Mouse (Mus musculus) heart, adult 18-20 months (tissue): ENCODE results near the gene Senp8. TPM values are rescaled to one million over a fixed set of nuclear protein-coding genes. Genes with fewer than 3 reads are reported as not detected.

Source experiments
- DNase-seq, 2 experiments: peaks; one replicate each; pipeline ENCODE4 v3.0.0; 2021 to 2022; ENCODE audit warnings: mixed read lengths in 1 of 2
- total RNA-seq, 2 experiments: library from RNA; stranded (reverse); gene quantifications; 2 replicates each; pipeline ENCODE4 v1.2.3; 2021

Senp8 gene
- total RNA-seq, 2 experiments from 2014 or later = 10.7 to 11.4 TPM

DNA sequence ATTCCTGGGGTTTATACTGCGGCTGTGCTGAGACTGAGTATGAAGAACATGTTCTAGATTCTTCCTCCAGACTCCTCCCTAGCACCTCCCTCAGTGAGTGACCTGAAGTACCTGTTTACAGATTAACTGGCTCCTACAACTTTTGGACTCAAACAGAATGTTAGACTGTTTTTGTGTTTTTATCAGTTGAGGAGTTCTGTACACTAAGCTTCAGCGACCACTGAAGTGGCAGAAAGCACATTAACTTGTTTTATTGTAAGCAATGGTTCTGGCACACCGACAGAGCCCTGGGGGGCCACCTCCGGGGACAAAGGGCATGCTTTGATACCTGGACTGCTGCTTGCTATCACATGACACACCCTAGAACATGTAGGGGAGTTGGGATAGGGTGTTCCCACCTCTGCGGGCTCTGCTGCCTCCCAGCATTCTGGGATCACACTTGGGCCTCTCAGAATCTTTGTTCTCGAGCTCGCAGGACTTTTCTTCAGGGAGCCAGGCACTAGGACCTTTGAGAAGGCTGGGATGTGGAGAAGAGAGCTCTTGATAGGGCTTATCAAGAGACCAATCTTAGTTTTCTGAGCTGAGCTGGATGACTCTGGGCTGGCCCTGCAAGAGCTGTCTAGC is 34.1 kb downstream of the Senp8 start:
- no peak for DNase-seq

DNA sequence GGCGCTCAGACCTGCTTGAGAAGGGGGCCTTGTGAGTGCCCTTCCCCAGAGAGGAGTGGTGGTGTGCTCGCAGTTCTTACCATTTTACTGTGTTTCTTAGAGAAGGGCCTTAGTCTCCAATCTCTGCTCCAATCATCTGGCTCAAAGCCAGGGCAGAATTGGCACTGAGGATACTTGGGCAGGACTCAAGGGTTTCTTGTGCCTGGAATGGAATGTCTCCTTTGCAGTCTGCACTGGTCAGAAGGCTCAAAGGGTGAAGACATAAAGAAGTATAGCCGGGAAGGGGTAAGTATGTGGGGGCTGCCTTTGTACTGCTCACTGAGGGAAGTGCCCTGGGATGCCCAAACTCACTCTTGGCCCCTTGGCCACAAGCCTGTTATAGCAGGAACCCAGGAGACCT is 41.3 kb downstream of the Senp8 start:
- no peak for DNase-seq

DNA sequence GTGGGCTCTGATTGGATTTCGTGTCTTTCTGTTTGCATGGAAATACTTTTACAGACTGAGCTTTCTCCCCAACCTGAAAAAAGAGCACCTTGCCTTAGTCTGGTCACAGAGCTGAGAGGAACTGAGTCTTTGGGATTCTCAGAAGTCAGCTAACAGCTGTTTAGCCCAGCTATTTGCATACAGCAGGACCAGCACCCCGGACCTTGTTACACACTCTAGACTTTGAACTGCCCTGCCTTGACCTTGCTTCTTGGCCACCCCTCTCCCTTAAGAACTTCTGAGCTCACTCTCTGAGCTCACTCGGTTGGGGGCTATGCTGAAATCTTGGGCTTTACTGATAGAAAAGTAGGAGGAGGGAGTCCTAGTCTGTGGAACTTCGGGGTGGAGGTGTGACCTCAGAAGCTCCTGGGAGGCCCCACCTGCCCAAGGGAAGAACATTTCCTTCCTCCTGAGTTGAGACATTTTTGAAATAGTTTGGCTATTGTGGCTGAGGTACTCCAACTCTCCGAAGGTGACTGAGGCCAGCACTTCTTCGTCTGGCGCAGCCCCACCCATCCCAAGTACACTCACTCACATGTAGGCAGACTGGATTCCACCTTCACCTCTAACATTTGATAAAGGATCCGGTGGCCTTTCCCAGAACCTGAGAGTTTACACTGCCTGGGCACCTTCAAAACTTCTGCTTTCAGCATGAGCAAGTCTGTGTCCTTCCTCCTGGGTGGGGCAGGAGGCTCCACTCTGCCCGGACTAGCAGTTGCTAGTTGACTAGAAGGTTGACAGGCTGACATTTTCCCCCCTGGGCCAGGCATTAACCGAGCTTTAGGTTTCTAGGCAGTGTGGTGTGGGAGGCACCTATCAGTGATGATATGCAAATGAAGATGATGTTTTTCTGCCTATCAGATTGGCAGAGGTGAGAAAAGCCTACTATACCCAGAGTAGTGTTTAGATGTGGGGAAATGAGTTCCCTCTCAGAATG is 43.4 kb downstream of the Senp8 start:
- no peak for DNase-seq

DNA sequence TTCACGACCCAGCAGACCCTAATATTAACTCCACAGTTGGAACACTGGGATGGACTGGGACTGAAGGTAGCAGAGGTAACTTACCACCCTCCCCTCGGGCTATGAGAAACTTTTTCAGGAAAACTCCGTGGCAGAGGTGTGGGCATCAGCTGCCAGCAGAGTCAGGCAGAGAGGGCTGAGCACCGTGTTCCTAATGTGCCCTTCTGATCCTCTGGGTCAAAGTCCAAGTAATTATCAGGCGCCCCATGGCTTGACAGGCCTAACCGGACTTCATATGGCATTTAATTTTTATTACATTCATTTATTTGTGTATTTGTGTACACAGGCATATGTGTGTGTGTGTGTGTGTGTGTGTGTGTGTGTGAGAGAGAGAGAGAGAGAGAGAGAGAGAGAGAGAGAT is 47.4 kb downstream of the Senp8 start:
- DNase-seq = no peak

DNA sequence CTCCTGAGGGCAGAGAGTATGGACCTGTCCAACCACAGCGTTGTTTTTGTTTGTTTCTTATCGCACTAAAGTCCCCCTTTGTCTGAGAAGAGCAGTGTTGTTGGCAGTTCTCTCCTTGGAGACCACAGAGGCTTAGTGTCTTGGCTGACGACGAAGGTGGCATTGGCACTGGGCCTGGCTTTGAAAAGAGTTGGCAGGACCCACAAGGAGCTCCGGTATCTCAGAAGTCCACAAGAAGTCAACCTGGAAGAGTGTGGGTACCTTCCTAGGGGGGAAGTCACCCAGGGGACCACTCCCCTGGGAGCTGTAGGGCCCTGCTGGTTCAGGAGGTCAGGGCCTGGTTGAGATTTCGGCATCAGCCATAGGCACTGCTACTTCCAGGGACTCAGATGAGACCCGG is 49.4 kb downstream of the Senp8 start:
- no peak for DNase-seq

DNA sequence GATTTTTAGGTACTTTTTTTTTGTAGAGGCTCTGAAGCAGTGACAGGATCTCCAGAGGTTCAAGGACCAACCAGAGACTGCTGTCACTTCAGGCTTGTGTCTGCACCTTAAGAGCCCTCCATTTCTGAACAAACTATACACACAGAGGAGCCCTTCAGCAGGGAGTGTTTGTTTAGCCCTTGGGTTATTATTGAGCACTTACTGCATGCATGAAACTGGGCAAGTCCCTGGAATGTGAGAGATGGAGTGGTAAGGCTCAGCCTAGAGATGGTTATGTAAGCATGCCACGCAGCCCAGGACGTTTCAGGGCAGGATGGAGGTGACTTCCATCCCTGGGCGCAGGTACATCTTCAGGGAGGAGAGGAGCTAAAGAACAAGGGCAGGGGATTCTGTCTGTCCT is 54.1 kb downstream of the Senp8 start:
- DNase-seq = no peak

DNA sequence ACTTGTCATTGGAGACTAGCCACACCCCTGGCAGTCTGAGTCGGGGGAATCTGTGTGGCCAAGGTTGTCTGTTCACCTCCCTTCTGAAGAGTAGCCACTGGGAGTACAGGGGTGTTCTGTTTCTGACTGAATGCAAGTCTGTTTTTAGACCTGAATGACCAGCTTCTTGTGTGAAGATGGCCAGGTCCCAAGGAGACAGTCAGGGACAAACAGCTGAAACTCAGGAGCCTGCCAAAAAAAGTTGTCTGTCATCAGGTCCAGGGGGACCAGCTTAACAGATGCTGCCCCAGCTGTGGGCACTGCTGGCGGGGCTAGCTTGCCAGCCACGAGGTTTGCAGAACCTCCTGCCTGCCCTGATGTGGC is 55.1 kb downstream of the Senp8 start:
- DNase-seq = peak in 1 of 2 experiments; percentile 12

DNA sequence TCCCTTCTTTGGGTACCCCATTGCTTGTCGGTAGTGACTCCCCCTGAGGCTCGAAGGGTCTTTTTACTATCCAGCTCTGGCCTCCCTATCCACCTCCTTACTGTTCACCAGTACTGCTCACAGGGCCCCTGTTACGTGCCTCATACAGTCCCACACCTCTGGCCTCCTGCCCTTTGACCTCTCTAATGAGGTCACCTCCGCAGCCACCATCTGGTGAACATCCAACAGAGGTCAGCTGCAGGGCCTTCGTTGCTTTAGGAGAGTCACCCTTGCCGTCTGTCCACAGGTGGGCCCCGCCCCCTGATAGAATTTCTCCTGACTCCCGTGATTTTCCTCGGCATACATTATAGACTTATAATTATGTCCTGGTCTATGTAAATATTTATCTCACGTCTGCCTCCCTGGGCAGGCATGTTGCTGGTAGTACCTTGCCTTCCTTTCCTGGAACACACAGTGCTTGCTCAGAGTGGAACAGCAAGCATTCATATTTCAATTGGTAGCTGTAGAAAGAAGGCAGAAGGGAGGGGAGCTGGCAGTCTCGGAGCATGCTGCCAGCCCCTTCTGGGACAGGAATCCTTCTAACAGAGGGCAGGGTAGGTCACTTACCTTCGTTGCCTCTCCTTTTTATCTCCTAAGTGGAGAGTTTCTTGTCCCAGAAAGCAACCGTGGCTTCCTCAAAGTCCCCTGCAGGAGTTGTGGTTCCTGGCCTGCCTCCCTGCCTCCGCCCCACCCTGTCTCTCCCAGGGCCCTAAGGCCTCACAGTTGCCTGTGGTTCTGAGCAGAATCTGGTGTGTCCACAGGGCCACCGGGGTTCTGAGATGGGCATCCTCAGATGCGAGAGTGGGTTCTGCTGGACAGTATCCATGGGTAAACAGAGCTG is 55.7 kb downstream of the Senp8 start:
- no peak for DNase-seq

DNA sequence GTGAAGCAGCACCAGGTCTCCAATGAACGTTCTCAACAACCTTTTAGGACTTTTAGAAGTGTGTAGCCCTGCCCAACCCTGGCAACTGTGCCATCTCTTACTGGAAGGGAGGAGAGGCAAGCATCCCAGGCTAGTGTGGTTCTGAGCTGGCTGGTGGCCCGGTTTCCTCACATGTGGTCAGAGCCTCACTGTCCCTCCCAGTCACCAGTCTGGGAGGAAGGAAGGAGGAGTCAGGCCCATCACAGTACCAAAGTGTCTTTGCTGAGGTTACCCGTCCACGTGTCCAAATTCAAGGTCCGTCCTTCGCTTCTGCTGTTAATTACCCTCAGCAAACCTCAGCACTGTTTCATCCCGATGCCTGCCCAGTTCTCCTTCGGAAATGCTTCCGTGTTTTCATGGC is 58.4 kb downstream of the Senp8 start:
- peak in 1 of 2 experiments; percentile 41 for DNase-seq

DNA sequence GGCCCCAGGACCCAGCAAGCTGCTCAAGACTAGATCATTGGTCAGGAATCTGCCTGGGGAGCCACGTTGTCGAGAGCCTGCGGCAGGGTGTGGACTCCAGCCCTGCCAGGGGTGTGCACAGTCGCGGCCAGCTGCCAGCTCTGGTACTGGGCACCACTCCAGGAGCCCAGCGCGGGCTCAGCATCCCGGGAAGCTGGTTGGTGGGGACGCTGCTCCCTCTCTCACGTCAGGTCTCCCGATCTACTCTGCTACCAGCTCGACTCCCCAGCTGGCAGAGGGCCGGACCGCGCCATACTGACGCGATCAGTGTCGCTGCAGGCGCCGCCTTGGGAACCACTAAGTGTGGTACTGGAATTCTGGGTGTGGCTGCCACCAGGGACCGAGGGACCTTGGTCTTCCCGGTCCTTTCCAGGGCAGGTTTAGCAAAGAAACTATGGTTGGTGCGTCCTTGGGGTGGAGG is 58.8 kb downstream of the Senp8 start:
- peak; percentile 85 to 87 for DNase-seq

DNA sequence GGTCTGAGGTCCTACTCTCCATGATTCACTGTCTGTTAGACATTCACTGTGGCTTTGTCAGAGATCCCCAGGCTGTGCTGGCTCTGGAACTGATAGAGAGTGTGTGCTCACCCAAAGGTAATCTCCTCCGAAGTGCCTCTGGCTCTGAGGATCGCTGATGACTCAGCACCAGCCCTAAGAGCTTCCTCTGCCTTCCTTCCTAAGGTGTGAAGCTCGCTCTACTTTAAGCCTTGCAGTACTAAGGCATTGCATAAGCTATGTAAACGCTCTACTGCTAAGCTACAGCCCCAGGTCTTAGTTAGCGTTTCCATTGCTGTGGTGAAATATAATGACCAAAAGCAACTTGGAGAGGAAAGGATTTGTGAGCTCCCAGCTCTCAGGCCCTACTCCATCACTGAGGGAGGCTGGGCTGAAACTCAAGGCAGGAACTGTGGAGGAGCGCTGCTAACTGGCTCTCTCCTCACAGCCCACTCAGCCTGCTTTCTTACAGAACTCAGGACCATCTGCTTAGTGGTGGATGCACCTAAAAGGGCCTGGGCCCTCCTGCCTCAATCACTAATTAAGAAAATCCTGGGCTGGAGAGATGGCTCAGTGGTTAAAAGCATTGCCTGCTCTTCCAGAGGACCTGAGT is 63.0 kb downstream of the Senp8 start:
- no peak for DNase-seq

Other genes with a start within 250 kb of the Senp8 start
- 10 to 100 TPM; 49.6 to 54.9 TPM for gene Hexa, start 211.2 kb downstream of the Senp8 start, total RNA-seq
- gene Tmem202, start 210.9 kb downstream of the Senp8 start, total RNA-seq = under 1 TPM; 0.40 to 0.93 TPM
- gene Celf6, start 172.8 kb downstream of the Senp8 start, total RNA-seq = not detected
- gene Parp6, start 133.4 kb downstream of the Senp8 start, total RNA-seq = 10 to 100 TPM; 17.0 to 17.6 TPM
- gene Pkm, start 94.3 kb downstream of the Senp8 start, total RNA-seq = 1,000 to 10,000 TPM; 1,130 to 1,266 TPM
- under 1 TPM in 1 of 2 experiments, not detected in 1; 0.28 TPM for gene Gramd2, start 70.6 kb downstream of the Senp8 start, total RNA-seq
- gene Myo9a, start 186 bp upstream of the Senp8 start, total RNA-seq = 10 to 100 TPM; 14.3 to 16.8 TPM
- not detected for gene Nr2e3, start 209.9 kb upstream of the Senp8 start, total RNA-seq